Mouse (Mus musculus) forebrain, embryonic 11.5 days (tissue): ENCODE data around the gene Slc39a11. TPM values are rescaled to one million over a fixed set of nuclear protein-coding genes. Genes with fewer than 3 reads are reported as not detected.

Experiments
- ATAC-seq: fragments of 200-750 bp; cut with Nextera tagmentation; replicated peaks from 2 replicates; pipeline ENCODE4 v1.8.0; 2017; ENCODE audit warnings: moderate TSS enrichment; ENCODE audit not compliant: low FRiP score
- DNase-seq: peaks from one replicate; pipeline ENCODE4 v3.0.0-alpha.2; 2017; ENCODE audit warnings: low spot score
- H3K27ac ChIP-seq: fragments of 300-500 bp; sonication (generic); 2 replicates; pipeline ENCODE4 v1.5.1; 2014; ENCODE audit warnings: low read depth, low read length
- H3K27me3 ChIP-seq: fragments of 300-500 bp; sonication (generic); 2 replicates; pipeline ENCODE4 v1.6.1; 2014; ENCODE audit warnings: mild to moderate bottlenecking, low read length, mixed read lengths; ENCODE audit not compliant: control insufficient read depth, insufficient read depth
- H3K36me3 ChIP-seq: fragments of 300-500 bp; sonication (generic); 2 replicates; pipeline ENCODE4 v1.6.1; 2014; ENCODE audit warnings: mild to moderate bottlenecking, low read length, moderate library complexity, mixed read lengths; ENCODE audit not compliant: control insufficient read depth, insufficient read depth
- H3K4me1 ChIP-seq: fragments of 300-500 bp; sonication (generic); replicated peaks from 2 replicates; pipeline ENCODE4 v1.6.1; 2014; ENCODE audit warnings: low read length, mixed read lengths; ENCODE audit not compliant: control insufficient read depth, insufficient read depth
- H3K4me2 ChIP-seq: fragments of 300-500 bp; sonication (generic); 2 replicates; pipeline ENCODE4 v1.6.1; 2014; ENCODE audit warnings: low read depth, mild to moderate bottlenecking, low read length, moderate library complexity, mixed read lengths; ENCODE audit not compliant: severe bottlenecking
- H3K4me3 ChIP-seq: fragments of 300-500 bp; sonication (generic); 2 replicates; pipeline ENCODE4 v1.5.1; 2014; ENCODE audit warnings: low read depth, low read length
- H3K9ac ChIP-seq: fragments of 300-500 bp; sonication (generic); 2 replicates; pipeline ENCODE4 v1.6.1; 2014; ENCODE audit warnings: low read length
- H3K9me3 ChIP-seq: fragments of 300-500 bp; sonication (generic); 2 replicates; pipeline ENCODE4 v1.6.1; 2016; ENCODE audit warnings: low read length, mixed read lengths; ENCODE audit not compliant: control insufficient read depth
- WGBS: fragments of 180-500 bp; shearing (Covaris S2); extraction: QIAGEN DNeasy Blood & Tissue Kit; methylation state at CpG from one replicate; pipeline ENCODE4 v1.1.7; 2014; 5-methylcytosine and 5-hydroxymethylcytosine counted together
- polyA plus RNA-seq: library from polyadenylated mRNA; unstranded; fragments of >200 nt; fragmentation: Nextera tagmentation; extraction: Ambion mirVana; gene quantifications from 2 replicates; pipeline ENCODE4 v1.2.1, GENCODE M21; 2014

The Slc39a11 gene
- polyA plus RNA-seq, 1 experiment from 2014 or later, result 20.6 TPM

- Histone ChIP-seq H3K27me3 (no peaks in the 10 kb centered on the region), H3K9ac (no peak overlapping the region), H3K4me1 (0 out of 2 replicates have a peak, but pooled peaks cover 2% of the 10 kb centered on the region), H3K4me2 (no peak overlapping the region), H3K27ac (no peak overlapping the region), H3K4me3 (no peak overlapping the region), H3K9me3 (no peaks in the 10 kb centered on the region), H3K36me3 (no peaks in the 10 kb centered on the region)
- ATAC-seq, result no peak
- DNase-seq, result no peak
- 92% methylated on average over 10 of the region's 10 CpGs for WGBS
Observed at GRCm38 (mm10) chr11:113360049-113360835, 289.6 kb downstream of the Slc39a11 start.

GRCm38 (mm10) chr11:113355932-113356331, 293.9 kb downstream of the Slc39a11 start:
- Histone ChIP-seq H3K9me3 (no peaks in the 10 kb centered on the region), H3K4me3 (no peak overlapping the region), H3K4me1 (no peaks in the 10 kb centered on the region), H3K4me2 (no peak overlapping the region), H3K27ac (no peak overlapping the region), H3K36me3 (no peaks in the 10 kb centered on the region), H3K9ac (no peak overlapping the region), H3K27me3 (no peaks in the 10 kb centered on the region)
- DNase-seq (no peak), ATAC-seq (no peak)
- 82% methylated on average over 5 of the region's 5 CpGs for WGBS

GRCm38 (mm10) chr11:113352085-113352815, 297.6 kb downstream of the Slc39a11 start:
- Histone ChIP-seq H3K9ac (no peak overlapping the region), H3K27me3 (no peaks in the 10 kb centered on the region), H3K36me3 (no peaks in the 10 kb centered on the region), H3K4me3 (no peak overlapping the region), H3K4me1 (no peaks in the 10 kb centered on the region), H3K27ac (no peak overlapping the region), H3K4me2 (no peak overlapping the region), H3K9me3 (peaks cover 6% of the 10 kb centered on the region)
- WGBS, result 75% methylated on average over 12 of the region's 12 CpGs
- DNase-seq (no peak), ATAC-seq (no peak)

GRCm38 (mm10) chr11:113350583-113350982, 299.3 kb downstream of the Slc39a11 start:
- DNase-seq, result no peak
- H3K4me1 ChIP-seq, result no peaks in the 10 kb centered on the region
- no peaks in the 10 kb centered on the region for H3K27me3 ChIP-seq
- 87% methylated on average over 4 of the region's 4 CpGs for WGBS
- no peak overlapping the region for H3K4me3 ChIP-seq
- peaks cover 6% of the 10 kb centered on the region for H3K9me3 ChIP-seq
- H3K36me3 ChIP-seq, result no peaks in the 10 kb centered on the region
- H3K4me2 ChIP-seq, result no peak overlapping the region
- no peak overlapping the region for H3K9ac ChIP-seq
- ATAC-seq, result no peak
- no peak overlapping the region for H3K27ac ChIP-seq

- H3K9ac ChIP-seq, result no peak overlapping the region
- H3K9me3 ChIP-seq, result peaks cover 6% of the 10 kb centered on the region
- H3K4me1 ChIP-seq, result no peaks in the 10 kb centered on the region; the same call in 1 of the 2 replicates
- H3K4me3 ChIP-seq, result no peak overlapping the region
- H3K27me3 ChIP-seq, result no peaks in the 10 kb centered on the region
- WGBS, result 77% methylated on average over 9 of the region's 9 CpGs
- DNase-seq, result no peak
- ATAC-seq, result no peak
- H3K36me3 ChIP-seq, result no peaks in the 10 kb centered on the region
- no peak overlapping the region for H3K4me2 ChIP-seq
- H3K27ac ChIP-seq, result no peak overlapping the region
Observed at GRCm38 (mm10) chr11:113346895-113347514, 302.9 kb downstream of the Slc39a11 start.

- Histone ChIP-seq H3K9me3 (no peaks in the 10 kb centered on the region), H3K9ac (no peak overlapping the region), H3K4me3 (no peak overlapping the region), H3K36me3 (no peaks in the 10 kb centered on the region), H3K4me1 (no peaks in the 10 kb centered on the region; the same call in 1 of the 2 replicates), H3K27ac (no peak overlapping the region), H3K4me2 (no peak overlapping the region), H3K27me3 (no peaks in the 10 kb centered on the region)
- DNase-seq (no peak), ATAC-seq (no peak)
- WGBS, result 88% methylated on average over 8 of the region's 8 CpGs
Observed at GRCm38 (mm10) chr11:113339770-113340169, 310.1 kb downstream of the Slc39a11 start.

- Histone ChIP-seq H3K27ac (no peak overlapping the region), H3K36me3 (no peaks in the 10 kb centered on the region), H3K9me3 (no peaks in the 10 kb centered on the region), H3K4me2 (no peak overlapping the region), H3K9ac (no peak overlapping the region), H3K27me3 (no peaks in the 10 kb centered on the region), H3K4me3 (no peak overlapping the region), H3K4me1 (no peaks in the 10 kb centered on the region; the same call in 1 of the 2 replicates)
- no peak for ATAC-seq
- WGBS, result 58% methylated on average over 5 of the region's 5 CpGs
- DNase-seq, result no peak
Observed at GRCm38 (mm10) chr11:113338581-113338980, 311.3 kb downstream of the Slc39a11 start.

GRCm38 (mm10) chr11:113335706-113336105, 314.2 kb downstream of the Slc39a11 start:
- no peak overlapping the region for H3K27ac ChIP-seq
- H3K9me3 ChIP-seq, result no peaks in the 10 kb centered on the region
- ATAC-seq, result no peak
- H3K36me3 ChIP-seq, result no peaks in the 10 kb centered on the region
- peaks cover 1% of the 10 kb centered on the region; the same call in 1 of the 2 replicates for H3K4me1 ChIP-seq
- WGBS, result 90% methylated on average over 5 of the region's 5 CpGs
- no peak for DNase-seq
- no peak overlapping the region for H3K9ac ChIP-seq
- H3K4me2 ChIP-seq, result no peak overlapping the region
- no peaks in the 10 kb centered on the region for H3K27me3 ChIP-seq
- H3K4me3 ChIP-seq, result no peak overlapping the region
